Mouse (Mus musculus) erythroblast, embryonic 14.5 days (primary cell): ENCODE measurements around the gene Cog5.

ENCODE experiments used
- GATA1 ChIP-seq: IDR thresholded peaks from 2 replicates; pipeline ENCODE4 v1.6.1; 2012; ENCODE audit warnings: low read length, inconsistent platforms, mixed read lengths
- TAL1 ChIP-seq: IDR thresholded peaks from 3 replicates; pipeline ENCODE4 v1.6.1; 2012; ENCODE audit warnings: low read length, inconsistent platforms, mixed read lengths

DNA sequence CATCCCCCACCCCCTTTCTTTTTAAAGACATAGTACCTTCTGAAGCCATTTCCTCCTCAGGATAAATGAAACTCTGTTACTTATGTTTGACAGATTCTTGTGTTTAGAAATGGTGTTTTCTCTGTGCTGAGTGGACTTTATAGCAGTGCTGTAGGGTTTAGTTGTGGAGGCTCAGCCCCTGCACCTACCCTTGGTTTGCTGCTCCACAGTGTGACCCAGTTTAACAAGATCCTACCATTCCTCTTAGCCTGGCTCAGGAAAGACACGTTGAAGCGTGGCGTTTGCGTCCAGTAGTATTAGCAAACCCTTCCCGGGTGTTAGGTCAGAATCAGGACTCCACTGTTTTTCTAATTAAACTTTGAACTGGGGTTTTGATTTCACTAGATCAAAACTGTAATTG, 241.6 kb downstream of the Cog5 start:
- TF ChIP-seq TAL1, result no peak
- no peak for TF ChIP-seq GATA1
